Mouse (Mus musculus) small intestine, adult 2 months (tissue): ENCODE data around the gene Cited2.

ENCODE experiments used
- CTCF ChIP-seq: fragments of 200-500 bp; IDR thresholded peaks from 2 replicates; pipeline ENCODE4 v1.5.1; 2012; ENCODE audit warnings: low read depth, mild to moderate bottlenecking, control low read depth, inconsistent platforms, low read length, moderate library complexity, mixed read lengths; ENCODE audit not compliant: insufficient replicate concordance, insufficient read length; ENCODE audit errors: extremely low read depth
- POLR2A ChIP-seq: fragments of 200-500 bp; IDR thresholded peaks from 2 replicates; pipeline ENCODE4 v1.6.1; 2012; ENCODE audit warnings: low read depth, mild to moderate bottlenecking, control low read depth, inconsistent platforms, low read length, moderate library complexity

- no peak for TF ChIP-seq CTCF
- no peak for TF ChIP-seq POLR2A
Observed at GRCm38 (mm10) chr10:17689806-17690205, 33.2 kb upstream of the Cited2 start.
